Mouse (Mus musculus) spleen, embryonic (tissue): ENCODE measurements around the gene Gm9045.
"Not testable (repeated sequence)": the region's sequence is repeated elsewhere in the genome, so short reads cannot be mapped to it uniquely, and the experiment has no call there.

Source experiments
- CTCF ChIA-PET: fragments of 350-600 bp; sonication (Branson Sonifier 250); formaldehyde crosslinking; loops from one replicate; lab custom pipeline; 2022; lab: Charles Lee

Gene Gm9045

DNA sequence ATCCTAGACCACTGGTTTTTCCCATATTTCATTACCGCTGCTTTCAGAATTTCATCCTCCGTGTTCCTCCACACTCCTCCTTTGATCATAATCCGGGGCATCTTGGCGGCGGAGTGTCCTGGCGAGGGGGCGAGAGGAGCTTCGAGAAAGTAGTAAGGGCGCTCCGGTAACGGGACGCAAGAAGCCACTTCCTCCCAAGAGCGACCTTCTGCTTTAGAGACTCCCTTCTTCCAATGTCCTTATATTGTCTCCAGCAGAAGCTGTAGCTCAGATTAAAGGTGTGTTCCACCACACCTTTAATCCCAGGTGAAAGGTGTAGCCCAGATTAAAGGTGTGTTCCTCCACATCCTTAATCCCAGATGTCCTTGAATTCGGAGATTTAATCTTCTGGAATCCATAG lies at the start of gene Gm9045:
Gene Gm9045 (minus strand): TSS at position 101 of the 400 bp plus-strand sequence.
- CTCF ChIA-PET, result not testable (repeated sequence)

DNA sequence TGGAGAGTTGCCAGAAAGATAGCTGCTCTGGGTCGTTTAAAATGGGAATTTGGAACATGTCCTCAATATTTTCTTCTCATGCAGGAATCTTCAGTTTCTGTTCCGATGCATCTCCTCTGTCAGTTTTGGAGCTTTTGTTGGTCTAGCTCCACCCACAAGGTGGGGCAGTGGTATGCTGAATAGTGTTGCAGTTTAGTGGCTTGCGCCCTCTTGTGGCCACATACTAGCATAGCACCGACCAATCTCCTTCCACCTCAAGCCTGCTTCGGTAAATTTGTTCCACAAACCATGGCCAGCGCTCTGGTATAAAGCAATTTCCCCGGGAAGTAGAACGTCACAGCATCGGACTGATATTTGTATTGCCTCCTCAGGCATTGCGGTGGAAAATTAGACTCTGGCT lies 32.8 kb upstream of the Gm9045 start:
- CTCF ChIA-PET, result interaction anchor here (0.6 kb wide), 2 partner anchors 425 to 473 kb away, joined by 3 to 4 read pairs; no protein-coding TSS in a partner anchor

- CTCF ChIA-PET, result interaction anchor here (0.5 kb wide), 1 partner anchor 135 kb away, joined by 11 read pairs; no protein-coding TSS in a partner anchor
Observed at GRCm38 (mm10) chr10:118369518-118369917, 31.9 kb upstream of the Gm9045 start.

GRCm38 (mm10) chr10:118354005-118354404 lies 16.4 kb upstream of the Gm9045 start, which contains the start of gene Gm9049:
Gm9049 (minus strand) TSS chr10:118354105.
- CTCF ChIA-PET, result not testable (repeated sequence)

DNA sequence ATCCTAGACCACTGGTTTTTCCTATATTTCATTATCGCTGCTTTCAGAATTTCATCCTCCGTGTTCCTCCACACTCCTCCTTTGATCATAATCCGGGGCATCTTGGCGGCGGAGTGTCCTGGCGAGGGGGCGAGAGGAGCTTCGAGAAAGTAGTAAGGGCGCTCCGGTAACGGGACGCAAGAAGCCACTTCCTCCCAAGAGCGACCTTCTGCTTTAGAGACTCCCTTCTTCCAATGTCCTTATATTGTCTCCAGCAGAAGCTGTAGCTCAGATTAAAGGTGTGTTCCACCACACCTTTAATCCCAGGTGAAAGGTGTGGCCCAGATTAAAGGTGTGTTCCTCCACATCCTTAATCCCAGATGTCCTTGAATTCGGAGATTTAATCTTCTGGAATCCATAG lies 10.9 kb upstream of the Gm9045 start, which contains the start of gene Gm9048:
Gene Gm9048 (minus strand): TSS at position 101 of the 400 bp plus-strand sequence.
- CTCF ChIA-PET, result not testable (repeated sequence)

GRCm38 (mm10) chr10:118343155-118343554 lies 5.5 kb upstream of the Gm9045 start, which contains the start of gene Gm9046:
Gm9046 (minus strand) TSS chr10:118343255.
- CTCF ChIA-PET, result not testable (repeated sequence)

DNA sequence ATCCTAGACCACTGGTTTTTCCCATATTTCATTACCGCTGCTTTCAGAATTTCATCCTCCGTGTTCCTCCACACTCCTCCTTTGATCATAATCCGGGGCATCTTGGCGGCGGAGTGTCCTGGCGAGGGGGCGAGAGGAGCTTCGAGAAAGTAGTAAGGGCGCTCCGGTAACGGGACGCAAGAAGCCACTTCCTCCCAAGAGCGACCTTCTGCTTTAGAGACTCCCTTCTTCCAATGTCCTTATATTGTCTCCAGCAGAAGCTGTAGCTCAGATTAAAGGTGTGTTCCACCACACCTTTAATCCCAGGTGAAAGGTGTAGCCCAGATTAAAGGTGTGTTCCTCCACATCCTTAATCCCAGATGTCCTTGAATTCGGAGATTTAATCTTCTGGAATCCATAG lies 5.3 kb downstream of the Gm9045 start, which contains the start of gene Gm9044:
Gene Gm9044 (minus strand): TSS at position 101 of the 400 bp plus-strand sequence.
- CTCF ChIA-PET, result not testable (repeated sequence)

DNA sequence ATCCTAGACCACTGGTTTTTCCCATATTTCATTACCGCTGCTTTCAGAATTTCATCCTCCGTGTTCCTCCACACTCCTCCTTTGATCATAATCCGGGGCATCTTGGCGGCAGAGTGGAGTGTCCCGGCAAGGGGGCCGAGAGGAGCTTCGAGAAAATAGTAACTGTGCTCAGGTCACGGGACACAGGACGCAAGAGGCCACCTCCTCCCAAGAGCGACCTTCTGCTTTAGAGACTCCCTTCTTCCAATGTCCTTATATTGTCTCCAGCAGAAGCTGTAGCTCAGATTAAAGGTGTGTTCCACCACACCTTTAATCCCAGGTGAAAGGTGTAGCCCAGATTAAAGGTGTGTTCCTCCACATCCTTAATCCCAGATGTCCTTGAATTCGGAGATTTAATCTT lies 10.8 kb downstream of the Gm9045 start, which contains the start of gene Gm9040:
Gene Gm9040 (minus strand): TSS at position 101 of the 400 bp plus-strand sequence.
- CTCF ChIA-PET, result not testable (repeated sequence)

GRCm38 (mm10) chr10:118319024-118319423 lies 18.6 kb downstream of the Gm9045 start:
- CTCF ChIA-PET, result no interaction called here

- CTCF ChIA-PET, result not testable (repeated sequence)
Observed at GRCm38 (mm10) chr10:118302133-118302532, 35.5 kb downstream of the Gm9045 start.

DNA sequence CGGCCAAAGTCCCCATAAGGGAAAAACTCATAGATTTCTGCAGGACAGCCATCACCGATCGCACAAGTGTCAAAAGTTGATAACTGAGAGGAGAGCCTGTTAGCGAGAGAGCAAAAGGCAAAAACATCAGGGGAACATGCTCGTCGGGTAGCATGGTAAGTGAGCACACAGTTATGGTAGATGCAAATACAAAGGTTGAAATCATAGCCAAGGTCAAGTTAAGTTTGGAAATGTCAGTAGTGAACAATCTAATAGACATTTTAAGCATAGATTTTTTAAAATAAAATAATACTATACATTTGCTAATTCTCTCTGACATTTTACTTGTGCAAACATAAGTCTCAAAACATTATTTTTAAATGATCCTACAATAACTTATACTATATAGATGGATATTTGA lies 42.7 kb downstream of the Gm9045 start, which contains the start of gene Iltifb:
Gene Iltifb (minus strand): TSS at position 101 of the 400 bp plus-strand sequence.
- CTCF ChIA-PET, result no interaction called here
